Mouse (Mus musculus): ENCODE measurements around the gene 4833423E24Rik. TPM values are rescaled to one million over a fixed set of nuclear protein-coding genes. Genes with fewer than 3 reads are reported as not detected.

The 4833423E24Rik gene
- under 1 TPM in 1 of 2 experiments, not detected in 1; 0.23 TPM for total RNA-seq (2021)
- long read RNA-seq: 0 reads

DNA sequence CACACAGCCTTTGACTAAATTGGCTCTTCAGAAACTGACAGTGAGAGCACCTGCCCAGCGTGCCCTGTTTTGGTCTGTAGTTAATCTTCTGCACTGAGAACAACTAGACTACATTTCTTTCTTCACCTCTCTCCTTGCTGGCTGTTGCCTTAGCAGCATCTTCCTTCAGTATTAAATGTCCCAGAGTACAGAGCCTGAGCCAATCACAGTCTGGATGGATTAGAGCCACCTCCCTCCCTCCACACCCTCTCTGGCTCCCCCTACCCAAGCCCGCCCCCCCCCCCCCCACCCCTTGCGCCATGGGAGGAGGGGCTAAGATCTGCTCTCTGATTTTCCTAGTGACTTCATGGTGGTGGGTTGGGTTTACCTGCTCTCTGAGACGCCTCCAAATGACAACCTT, at the start of gene 4833423E24Rik:
Gene 4833423E24Rik, minus strand, starts transcription at position 146 of the 400 bp plus-strand sequence.
- no peak for DNase-seq (ENCODE audit: low spot score in 2 of 2)

DNA sequence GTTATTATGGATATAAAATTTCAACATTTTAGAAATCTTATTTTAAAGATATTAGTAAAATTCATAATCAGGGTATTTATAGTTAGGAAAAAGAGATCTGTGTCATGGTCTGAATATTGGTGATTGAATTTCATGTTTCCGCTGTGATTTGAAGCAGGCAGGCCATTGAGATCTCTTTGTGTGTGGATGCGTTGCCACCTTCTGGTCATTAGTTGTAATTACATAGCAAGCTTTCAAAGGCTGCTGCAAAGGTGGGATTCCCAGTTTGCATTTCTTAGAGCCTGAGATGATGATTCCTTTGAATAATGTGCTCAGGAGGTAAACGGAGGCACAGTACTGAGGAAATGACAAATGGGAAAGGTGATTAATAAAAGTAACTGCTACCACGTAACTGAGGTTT, 42.4 kb upstream of the 4833423E24Rik start:
- peak; percentile 17 to 73 for DNase-seq (ENCODE audit: low spot score in 2 of 2)

DNA sequence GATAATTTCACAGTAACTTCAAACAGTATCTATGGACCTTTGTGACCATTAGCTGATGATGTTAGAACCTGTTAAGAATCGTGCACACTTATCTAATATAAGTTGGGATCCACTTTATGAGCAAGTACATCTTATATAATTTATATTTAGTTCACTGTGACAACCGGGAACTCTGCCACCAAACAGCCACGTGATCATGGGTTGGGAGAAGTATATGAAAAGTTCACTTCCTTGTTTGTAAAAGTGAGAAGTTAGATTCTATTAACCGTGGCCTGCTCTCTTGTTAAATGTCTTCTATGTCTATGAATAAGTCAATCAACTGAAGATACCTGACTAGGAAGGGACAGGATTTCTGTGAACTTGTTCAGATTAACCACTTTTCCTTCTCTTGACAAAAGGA, 41.4 kb upstream of the 4833423E24Rik start:
- no peak for DNase-seq (ENCODE audit: low spot score in 2 of 2)

DNA sequence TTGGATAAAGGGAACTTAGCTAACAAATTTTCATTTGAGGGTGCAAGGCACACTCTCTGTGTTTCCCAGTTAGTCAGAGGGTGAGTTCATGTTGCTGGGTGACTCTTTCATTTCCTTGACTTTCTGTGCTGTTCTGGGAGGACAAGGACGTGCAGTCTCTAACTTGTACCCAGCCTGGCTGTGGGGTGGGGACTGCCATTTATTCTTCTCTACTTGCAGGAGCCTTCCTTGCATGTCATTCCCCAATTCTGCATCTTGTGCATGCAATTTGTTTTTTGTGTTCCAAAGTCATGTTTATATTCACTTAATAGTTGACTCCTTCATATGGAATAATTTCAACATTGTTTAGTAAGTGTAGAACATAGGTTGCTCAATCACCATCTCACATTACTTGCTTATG, 36.0 kb upstream of the 4833423E24Rik start:
- DNase-seq (ENCODE audit: low spot score in 2 of 2): no peak

DNA sequence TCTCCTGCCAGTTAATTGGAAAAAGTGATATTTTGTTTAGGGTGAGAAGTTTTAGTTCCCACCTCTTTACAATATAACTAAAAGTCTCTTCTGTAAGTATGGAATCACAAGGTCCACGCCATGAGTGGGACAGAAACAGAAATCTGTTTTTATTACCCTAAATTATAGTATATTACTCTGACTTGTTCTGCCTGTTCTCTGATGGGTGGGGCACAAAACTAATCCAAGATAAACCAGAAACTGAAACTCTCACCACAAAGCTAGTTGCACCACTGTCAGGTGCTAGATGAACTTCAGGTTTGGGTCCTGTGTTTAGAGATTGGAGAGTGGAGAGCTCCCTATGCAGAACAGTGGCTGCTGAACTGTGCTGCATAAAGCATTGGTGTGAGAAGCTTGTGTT, 15.1 kb upstream of the 4833423E24Rik start:
- no peak for DNase-seq (ENCODE audit: low spot score in 2 of 2)

DNA sequence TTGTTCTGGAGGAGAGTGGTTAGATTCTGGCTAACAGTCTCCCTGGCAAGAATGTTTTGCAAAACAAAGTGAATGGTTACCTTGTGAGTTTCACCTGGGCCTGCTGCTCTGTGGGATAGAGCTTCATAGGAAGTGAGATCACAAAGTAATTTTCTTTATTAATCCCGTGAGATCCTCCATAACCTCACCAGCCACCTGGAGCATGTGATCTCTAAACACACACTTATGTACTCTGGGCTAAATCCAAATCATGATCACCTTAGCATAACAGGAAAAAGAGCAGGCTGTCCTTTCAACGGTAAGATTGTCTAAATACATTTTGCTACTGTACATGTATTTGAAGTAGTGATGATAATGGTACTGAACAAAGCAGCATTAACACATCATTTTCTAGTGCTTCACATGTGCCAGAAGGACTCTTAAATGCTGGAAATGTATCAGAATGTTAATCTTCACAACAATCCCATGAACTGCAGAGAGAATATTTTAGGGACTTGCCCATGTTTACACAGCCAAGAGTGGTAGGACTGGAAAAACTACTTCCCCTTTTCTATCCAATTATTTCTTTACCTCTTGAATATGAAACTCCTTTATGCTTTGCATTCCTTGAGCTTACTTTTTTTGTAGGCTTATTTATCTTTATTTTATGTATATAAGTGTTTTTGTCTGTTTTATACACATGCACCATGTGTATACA, 13.4 kb upstream of the 4833423E24Rik start:
- DNase-seq (ENCODE audit: low spot score in 2 of 2): no peak

DNA sequence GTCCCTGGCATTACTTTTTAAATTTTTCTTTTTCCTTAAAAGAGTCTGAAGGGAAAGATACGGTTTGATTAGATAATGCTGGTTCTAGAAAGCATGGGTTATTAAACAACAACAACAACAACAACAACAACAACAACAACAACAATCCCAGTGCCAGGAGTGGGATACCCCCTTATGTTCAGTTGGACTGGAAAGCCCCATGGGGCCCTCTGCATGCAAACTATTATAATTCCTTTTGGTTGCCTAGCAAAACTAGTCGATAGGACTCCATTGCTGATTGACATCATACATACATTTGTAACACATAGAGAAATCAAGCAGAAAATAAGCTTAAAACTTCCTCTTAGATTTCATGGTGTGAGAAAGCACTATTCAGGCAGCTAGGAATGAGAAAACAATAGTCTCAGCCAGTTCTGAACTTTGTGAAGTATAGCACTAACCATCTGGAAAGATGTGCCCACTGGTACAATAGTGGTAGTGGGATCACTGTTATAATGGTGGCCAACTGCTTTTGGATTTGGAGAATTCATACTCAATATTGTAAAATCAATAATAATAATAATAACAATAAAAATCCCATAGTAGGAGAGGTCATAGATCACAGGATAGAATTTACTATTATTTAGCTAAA, 4.2 kb upstream of the 4833423E24Rik start:
- no peak for DNase-seq (ENCODE audit: low spot score in 2 of 2)

DNA sequence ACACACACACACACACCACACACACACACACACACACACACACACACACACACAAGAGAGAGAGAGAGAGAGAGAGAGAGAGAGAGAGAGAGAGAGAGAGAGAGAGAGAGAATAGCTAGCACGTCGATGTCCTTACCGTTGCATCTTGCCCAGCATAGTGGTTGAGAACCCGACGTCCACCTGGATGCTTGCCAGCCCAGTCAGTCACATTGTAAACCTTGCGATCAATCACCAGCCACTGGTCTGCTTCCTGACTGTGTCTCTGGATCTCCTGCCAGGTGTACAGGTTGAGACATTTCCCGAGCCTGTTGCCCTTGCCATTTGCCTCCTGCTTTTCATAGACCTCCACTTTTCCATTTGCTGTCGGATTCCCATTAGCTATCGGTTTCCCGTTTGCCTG, 532 bp downstream of the 4833423E24Rik start:
- no peak for DNase-seq (ENCODE audit: low spot score in 2 of 2)

DNA sequence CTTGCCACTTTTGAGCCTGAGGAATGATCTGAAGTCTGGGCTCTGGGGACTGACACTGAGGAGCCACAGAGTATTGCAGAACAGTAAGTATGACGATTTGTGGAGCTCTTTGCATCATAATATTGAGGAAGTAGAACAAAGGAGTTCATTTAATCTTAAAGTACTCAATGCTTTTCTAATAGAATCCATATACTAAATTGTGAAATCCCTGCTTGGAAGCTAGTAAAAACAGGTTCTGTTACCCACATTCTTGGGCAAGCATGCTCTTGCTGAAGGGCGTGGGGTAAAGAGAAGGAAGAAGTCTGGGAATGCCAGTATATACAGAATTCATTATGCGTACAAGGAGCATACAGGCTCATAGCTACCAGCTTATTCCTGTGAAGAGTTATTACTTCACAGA, 8.4 kb downstream of the 4833423E24Rik start:
- no peak for DNase-seq (ENCODE audit: low spot score in 2 of 2)

DNA sequence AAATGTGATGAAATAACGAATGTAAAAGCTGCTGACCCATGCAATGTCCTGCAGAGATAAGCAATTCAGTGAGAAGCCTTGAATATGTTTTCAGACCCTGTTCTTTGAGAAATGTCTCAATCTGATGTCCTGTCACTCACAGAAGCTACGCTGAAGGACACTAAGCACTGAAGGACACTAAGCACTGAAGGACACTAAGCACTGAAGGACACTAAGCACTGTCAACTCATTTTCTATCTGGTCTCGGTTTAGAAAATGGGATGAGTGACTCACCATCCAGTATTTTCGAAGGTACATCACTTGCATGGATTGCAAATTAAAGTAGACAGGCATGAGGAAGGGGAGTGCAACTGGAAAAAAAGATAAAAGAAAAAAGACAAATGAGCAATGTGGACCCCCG, 28.4 kb downstream of the 4833423E24Rik start:
- no peak for DNase-seq (ENCODE audit: low spot score in 2 of 2)

DNA sequence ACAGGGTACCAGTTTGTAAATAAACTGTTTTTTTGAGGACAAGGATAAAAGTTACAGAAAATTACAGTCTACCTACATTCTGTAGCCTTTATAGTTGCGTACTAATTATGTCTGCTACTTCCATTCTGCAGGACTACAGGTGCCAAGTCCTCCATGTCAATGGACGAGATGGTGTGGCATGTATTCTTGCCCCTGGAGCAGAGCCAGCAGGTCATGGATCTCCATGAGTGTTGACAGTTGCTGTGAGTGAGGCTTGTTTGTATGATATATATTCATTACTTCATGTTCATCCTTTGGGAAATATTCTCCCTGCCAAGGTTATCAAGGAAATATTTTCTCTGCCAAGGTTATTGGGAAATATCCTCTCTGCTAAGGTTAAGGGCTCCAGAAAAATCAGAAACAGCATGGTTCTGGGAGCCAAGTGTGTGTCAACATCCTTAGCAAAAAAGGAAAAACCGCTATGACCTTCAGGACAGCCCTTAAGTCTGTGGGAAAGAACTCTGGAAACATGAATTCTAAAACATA, 52.0 kb downstream of the 4833423E24Rik start:
- no peak for DNase-seq (ENCODE audit: low spot score in 2 of 2)

DNA sequence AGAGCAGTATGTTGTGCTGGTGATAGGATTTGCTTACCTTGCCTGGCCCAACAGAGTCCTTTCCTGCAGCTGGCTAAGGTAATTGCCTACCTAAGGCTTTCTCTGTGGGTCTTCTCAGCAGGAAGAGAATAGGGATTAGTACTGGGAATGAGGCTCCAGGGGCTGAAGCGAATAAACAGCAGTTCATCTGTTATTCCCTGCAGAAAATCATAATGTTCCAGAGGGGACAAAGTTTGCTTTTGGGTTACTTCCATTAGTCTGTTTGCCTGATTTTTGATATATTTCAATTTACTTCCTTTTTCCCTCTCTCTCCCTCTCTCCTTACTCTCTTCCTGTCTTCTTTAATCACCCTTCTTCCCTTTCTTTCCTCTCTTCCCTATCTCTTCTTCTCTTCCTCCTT, 75.3 kb downstream of the 4833423E24Rik start, which contains the start of gene Olfr995:
Gene Olfr995, minus strand, starts transcription at position 101 of the 400 bp plus-strand sequence.
- DNase-seq (ENCODE audit: low spot score in 2 of 2): no peak

DNA sequence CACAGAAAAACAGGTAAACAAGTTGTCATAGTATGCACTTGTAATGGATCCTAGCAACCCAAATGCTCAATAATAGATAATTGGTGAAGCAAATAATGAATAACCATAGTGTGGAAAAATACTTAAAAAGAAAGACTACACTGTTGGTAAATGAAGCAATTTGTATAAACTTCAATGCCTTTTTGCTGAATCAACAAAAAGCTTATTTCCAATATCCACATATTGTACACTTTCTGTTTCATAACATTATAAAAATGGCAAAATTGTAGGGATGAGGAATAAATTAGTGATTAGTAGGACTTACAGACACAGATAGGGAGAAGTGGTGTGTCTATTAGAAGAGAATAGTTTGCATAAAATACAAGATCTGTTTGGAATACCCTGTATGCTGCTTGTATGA, 76.3 kb downstream of the 4833423E24Rik start:
- no peak for DNase-seq (ENCODE audit: low spot score in 2 of 2)

DNA sequence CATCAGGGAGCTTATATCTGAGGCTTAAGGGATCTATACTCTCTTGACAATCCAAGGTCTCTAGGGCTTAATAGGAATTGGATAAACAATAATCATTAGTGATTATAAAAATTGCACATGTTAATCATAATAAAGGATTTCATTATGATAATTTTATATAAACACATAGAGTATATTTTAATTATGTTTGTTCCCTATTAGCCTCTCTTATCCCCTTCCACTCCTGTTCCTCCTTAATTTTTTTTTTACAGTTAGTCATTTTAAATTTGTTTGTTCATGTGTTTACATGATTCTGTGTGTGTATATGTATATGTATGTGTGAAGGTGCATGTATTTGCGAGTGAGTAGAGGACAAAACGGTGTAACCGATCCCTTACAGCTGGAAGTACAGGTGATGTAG, 82.5 kb downstream of the 4833423E24Rik start, which contains the start of gene Olfr994:
Gene Olfr994, minus strand, starts transcription at position 101 of the 400 bp plus-strand sequence.
- DNase-seq (ENCODE audit: low spot score in 2 of 2): no peak

Other genes starting within 250 kb of the 4833423E24Rik start
- gene Olfr987, start 179.7 kb downstream of the 4833423E24Rik start, total RNA-seq (2021): not detected
- gene Olfr988, start 155.8 kb downstream of the 4833423E24Rik start, total RNA-seq (2021): not detected
- gene Olfr992, start 109.6 kb downstream of the 4833423E24Rik start, total RNA-seq (2021): not detected
- gene Olfr993, start 104.1 kb downstream of the 4833423E24Rik start, total RNA-seq (2021): not detected
- not detected for gene Olfr994, start 82.6 kb downstream of the 4833423E24Rik start, total RNA-seq (2021)
- gene Olfr995, start 75.4 kb downstream of the 4833423E24Rik start, total RNA-seq (2021): not detected
- not detected for gene Olfr996, start 60.2 kb upstream of the 4833423E24Rik start, total RNA-seq (2021)
- not detected for gene Olfr998, start 69.9 kb upstream of the 4833423E24Rik start, total RNA-seq (2021)
- not detected for gene Olfr1000, start 92.9 kb upstream of the 4833423E24Rik start, total RNA-seq (2021)
- gene Olfr1002, start 131.7 kb upstream of the 4833423E24Rik start, total RNA-seq (2021): not detected
- not detected for gene Olfr154, start 145.4 kb upstream of the 4833423E24Rik start, total RNA-seq (2021)
- gene Olfr1006, start 159.7 kb upstream of the 4833423E24Rik start, total RNA-seq (2021): not detected
- not detected for gene Olfr1008, start 170.4 kb upstream of the 4833423E24Rik start, total RNA-seq (2021)
- not detected for gene Olfr1009, start 196.4 kb upstream of the 4833423E24Rik start, total RNA-seq (2021)
- gene Olfr1012, start 243.7 kb upstream of the 4833423E24Rik start, total RNA-seq (2021): not detected
- not detected for gene Olfr1013, start 248.1 kb upstream of the 4833423E24Rik start, total RNA-seq (2021)

Measured in layer of hippocampus, adult 18-20 months (tissue).